Mouse (Mus musculus): ENCODE measurements at regions not wholly inside any gene's neighbourhood (a gene's known extent, or its start where the extent isn't known, plus 50 kb on each side); places are given as distances from the start of the nearest gene placed in this dataset.
"Not testable (repeated sequence)": the region's sequence is repeated elsewhere in the genome, so short reads cannot be mapped to it uniquely, and the experiment has no call there.

- no peak overlapping the region for H3K4me2 ChIP-seq
- WGBS, result 10% methylated on average over 4 of the region's 4 CpGs
- H3K27ac ChIP-seq (ENCODE audit: low read depth, low read length), result no peak overlapping the region
- H3K4me1 ChIP-seq (replicated peaks; ENCODE audit: control insufficient read depth, insufficient read depth, low read length), result no peaks in the 10 kb centered on the region
- no peaks in the 10 kb centered on the region for H3K27me3 ChIP-seq (replicated peaks; ENCODE audit: control insufficient read depth, insufficient read depth, low read length)
- no peaks in the 10 kb centered on the region for H3K36me3 ChIP-seq (ENCODE audit: control insufficient read depth, insufficient read depth, low read length)
- DNase-seq (ENCODE audit: low spot score), result peak; percentile 46
- H3K9me3 ChIP-seq (ENCODE audit: control insufficient read depth, low read length), result no peaks in the 10 kb centered on the region
- no peak overlapping the region for H3K9ac ChIP-seq (ENCODE audit: low read depth, low read length)
- ATAC-seq (replicated peaks; ENCODE audit: low FRiP score), result no peak
- H3K4me3 ChIP-seq (ENCODE audit: low read depth, low read length), result no peak overlapping the region
Measured at GRCm38 (mm10) chr3:22308962-22309361, 232.5 kb downstream of the Tbl1xr1 start.

GRCm38 (mm10) chr3:22316466-22317185 lies 240.2 kb downstream of the Tbl1xr1 start:
- H3K4me3 ChIP-seq (ENCODE audit: low read depth, low read length), result no peak overlapping the region
- no peak overlapping the region for H3K27ac ChIP-seq (ENCODE audit: low read depth, low read length)
- H3K4me1 ChIP-seq (replicated peaks; ENCODE audit: control insufficient read depth, insufficient read depth, low read length), result no peaks in the 10 kb centered on the region
- ATAC-seq (replicated peaks; ENCODE audit: low FRiP score) (no peak), DNase-seq (ENCODE audit: low spot score) (no peak)
- no peak overlapping the region for H3K9ac ChIP-seq (ENCODE audit: low read depth, low read length)
- no peaks in the 10 kb centered on the region for H3K27me3 ChIP-seq (replicated peaks; ENCODE audit: control insufficient read depth, insufficient read depth, low read length)
- no peaks in the 10 kb centered on the region for H3K36me3 ChIP-seq (ENCODE audit: control insufficient read depth, insufficient read depth, low read length)
- 73% methylated on average over 10 of the region's 10 CpGs for WGBS
- H3K4me2 ChIP-seq, result no peak overlapping the region
- no peaks in the 10 kb centered on the region for H3K9me3 ChIP-seq (ENCODE audit: control insufficient read depth, low read length)

- H3K9ac ChIP-seq (ENCODE audit: low read depth, low read length); H3K27me3 ChIP-seq (replicated peaks; ENCODE audit: control insufficient read depth, insufficient read depth, low read length); H3K4me1 ChIP-seq (replicated peaks; ENCODE audit: control insufficient read depth, insufficient read depth, low read length); H3K27ac ChIP-seq (ENCODE audit: low read depth, low read length); DNase-seq (ENCODE audit: low spot score); H3K9me3 ChIP-seq (ENCODE audit: control insufficient read depth, low read length); H3K36me3 ChIP-seq (ENCODE audit: control insufficient read depth, insufficient read depth, low read length); H3K4me3 ChIP-seq (ENCODE audit: low read depth, low read length); H3K4me2 ChIP-seq: not testable (repeated sequence)
- ATAC-seq (replicated peaks; ENCODE audit: low FRiP score), result peak; percentile 81
- WGBS, result 78% methylated on average over 1 of the region's 1 CpGs
Measured at GRCm38 (mm10) chr3:22320425-22320824, 244.0 kb downstream of the Tbl1xr1 start.

- Histone ChIP-seq H3K9ac (ENCODE audit: low read depth, low read length) (no peak overlapping the region), H3K36me3 (ENCODE audit: control insufficient read depth, insufficient read depth, low read length) (no peaks in the 10 kb centered on the region), H3K4me1 (replicated peaks; ENCODE audit: control insufficient read depth, insufficient read depth, low read length) (no peaks in the 10 kb centered on the region), H3K4me2 (no peak overlapping the region), H3K9me3 (ENCODE audit: control insufficient read depth, low read length) (no peaks in the 10 kb centered on the region), H3K27ac (ENCODE audit: low read depth, low read length) (no peak overlapping the region), H3K27me3 (replicated peaks; ENCODE audit: control insufficient read depth, insufficient read depth, low read length) (no peaks in the 10 kb centered on the region), H3K4me3 (ENCODE audit: low read depth, low read length) (no peak overlapping the region)
- 69% methylated on average over 1 of the region's 1 CpGs for WGBS
- DNase-seq (ENCODE audit: low spot score) (no peak), ATAC-seq (replicated peaks; ENCODE audit: low FRiP score) (no peak)
Measured at GRCm38 (mm10) chr3:22331240-22331639, 254.8 kb downstream of the Tbl1xr1 start.

All from liver, embryonic 11.5 days (tissue).